Mouse (Mus musculus): ENCODE data around the gene Gm17018.

Gm17018 gene

GRCm38 (mm10) chr19:45549128-45549915 is 11.1 kb upstream of the Gm17018 start:
- no peak for DNase-seq (ENCODE audit: low read depth in 1 of 2, low spot score in 2 of 2)

GRCm38 (mm10) chr19:45549948-45550347 is 10.5 kb upstream of the Gm17018 start:
- DNase-seq (ENCODE audit: low read depth in 1 of 2, low spot score in 2 of 2) = no peak

- DNase-seq (ENCODE audit: low read depth in 1 of 2, low spot score in 2 of 2) = no peak
Measured at GRCm38 (mm10) chr19:45552187-45552586, 8.2 kb upstream of the Gm17018 start.

- DNase-seq (ENCODE audit: low read depth in 1 of 2, low spot score in 2 of 2) = no peak
Measured at GRCm38 (mm10) chr19:45554136-45554535, 6.3 kb upstream of the Gm17018 start.

GRCm38 (mm10) chr19:45565925-45566715 is 5.7 kb downstream of the Gm17018 start:
- DNase-seq (ENCODE audit: low read depth in 1 of 2, low spot score in 2 of 2) = no peak

- no peak for DNase-seq (ENCODE audit: low read depth in 1 of 2, low spot score in 2 of 2)
Measured at GRCm38 (mm10) chr19:45567367-45567766, 7.0 kb downstream of the Gm17018 start.

DNA sequence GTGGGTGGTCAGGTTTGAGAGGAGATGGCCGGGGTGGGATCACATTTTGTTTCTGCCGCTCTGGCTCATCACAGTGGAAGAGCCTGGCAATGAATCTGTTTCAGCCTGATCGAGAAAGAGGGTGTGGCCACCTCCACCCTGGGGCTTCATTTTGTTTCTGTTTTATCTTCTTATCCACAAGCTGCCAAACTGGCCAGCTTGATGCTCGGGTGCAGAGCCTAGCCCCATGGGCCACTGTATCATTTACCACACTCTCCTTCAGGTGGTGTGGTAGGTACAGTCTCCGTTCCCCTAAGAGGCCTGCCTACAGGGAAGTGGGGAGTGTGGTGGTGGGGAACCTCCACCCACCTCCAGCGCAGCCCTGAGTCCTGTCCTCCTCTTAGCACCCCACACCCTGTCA is 12.6 kb downstream of the Gm17018 start:
- DNase-seq (ENCODE audit: low read depth in 1 of 2, low spot score in 2 of 2) = no peak

DNA sequence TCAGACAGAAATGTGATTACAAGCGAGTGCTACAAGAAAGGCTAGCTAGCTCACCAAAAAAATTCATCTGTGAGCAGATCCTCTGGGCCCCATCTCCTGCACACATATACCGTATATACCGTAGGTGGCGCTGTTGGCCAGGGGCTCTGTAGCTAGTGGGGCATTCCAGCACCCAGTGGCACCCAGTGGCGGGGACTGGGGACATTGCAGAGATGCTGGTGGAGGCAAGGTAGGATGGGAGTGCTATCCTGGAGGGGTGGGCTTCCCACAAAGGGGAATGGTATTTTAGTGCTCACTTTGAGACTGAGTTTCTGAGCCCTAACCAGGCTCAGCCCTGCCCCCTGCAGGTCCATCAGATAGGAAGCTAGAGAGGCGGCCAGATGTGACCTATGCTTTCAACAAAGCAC is 13.4 kb downstream of the Gm17018 start:
- DNase-seq (ENCODE audit: low read depth in 1 of 2, low spot score in 2 of 2) = peak; percentile 42 to 66

DNA sequence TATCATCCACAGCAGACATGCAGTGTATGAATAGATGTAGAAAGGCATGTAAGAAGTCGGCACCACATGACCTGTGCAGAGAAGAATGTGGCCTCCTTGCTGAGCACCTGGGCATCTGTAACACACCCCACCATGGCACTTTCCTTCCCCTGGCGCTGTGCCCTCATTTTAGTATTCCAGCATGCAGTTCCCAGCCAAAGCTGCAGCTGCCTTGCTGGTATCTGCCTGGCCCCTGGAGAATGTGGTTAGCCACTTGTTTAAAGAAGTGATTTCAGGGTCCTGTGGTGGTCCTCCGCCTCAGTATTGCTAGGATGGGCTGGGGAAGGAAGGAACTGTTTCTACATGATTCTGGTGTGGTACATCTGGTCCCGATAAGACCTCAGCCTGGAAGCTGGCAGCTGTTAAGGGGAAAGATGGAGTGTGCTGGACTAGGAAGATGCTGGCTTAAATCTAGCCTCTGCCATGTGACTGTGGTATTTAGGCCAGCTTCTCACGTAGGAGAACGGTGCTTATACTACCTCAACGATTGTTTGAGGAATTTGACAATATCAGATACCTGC is 14.0 kb downstream of the Gm17018 start:
- no peak for DNase-seq (ENCODE audit: low read depth in 1 of 2, low spot score in 2 of 2)

- no peak for DNase-seq (ENCODE audit: low read depth in 1 of 2, low spot score in 2 of 2)
Measured at GRCm38 (mm10) chr19:45574941-45575631, 14.7 kb downstream of the Gm17018 start.

DNA sequence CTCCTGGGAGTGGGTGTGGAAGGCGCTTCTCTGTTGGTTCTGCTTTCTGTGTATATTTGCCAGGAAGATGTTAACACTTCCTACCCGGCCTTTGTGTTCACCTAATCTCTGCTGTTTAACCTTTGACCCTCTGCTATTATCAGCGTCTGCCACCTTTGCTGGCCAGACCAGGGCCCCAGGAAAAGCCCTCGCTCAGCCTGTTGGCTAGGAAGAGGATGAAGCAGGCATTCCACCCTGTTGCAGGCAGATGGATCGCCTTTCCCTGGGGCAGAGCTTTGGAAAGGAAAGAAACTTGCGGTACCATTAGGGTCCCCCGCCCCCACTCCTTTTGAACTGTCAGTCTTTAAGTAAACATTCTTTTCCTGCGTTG is 15.2 kb downstream of the Gm17018 start:
- DNase-seq (ENCODE audit: low read depth in 1 of 2, low spot score in 2 of 2) = no peak

DNA sequence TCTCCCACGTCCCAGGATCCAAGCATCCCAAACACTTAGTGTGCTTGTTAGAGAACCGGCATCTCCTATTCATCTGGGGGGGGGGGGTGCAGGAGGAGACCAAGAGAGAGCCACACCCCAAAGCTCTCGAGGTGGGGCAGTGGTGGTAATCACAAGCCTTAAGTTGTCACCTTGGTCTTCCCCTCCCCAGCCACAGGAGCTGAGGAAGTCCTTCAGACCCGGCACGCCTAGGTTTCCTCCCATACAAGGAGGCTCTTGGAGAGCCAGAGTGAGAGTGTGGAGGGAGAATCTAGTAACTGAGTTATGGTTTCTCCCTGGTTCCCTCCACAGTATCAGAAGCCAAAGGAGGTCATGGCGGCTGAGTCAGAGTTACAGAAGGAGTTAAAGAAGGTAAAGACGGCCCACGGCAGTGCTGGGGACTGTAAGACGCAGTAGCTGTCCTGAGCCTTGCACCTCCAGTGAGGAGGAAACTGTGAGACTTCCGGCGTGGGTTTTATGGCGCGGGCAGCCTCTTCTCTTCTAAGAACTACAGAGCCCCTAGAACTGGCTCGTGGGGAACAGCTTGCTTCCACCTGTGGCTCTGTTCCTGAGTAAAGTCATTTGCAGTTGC is 16.8 kb downstream of the Gm17018 start:
- no peak for DNase-seq (ENCODE audit: low read depth in 1 of 2, low spot score in 2 of 2)

DNA sequence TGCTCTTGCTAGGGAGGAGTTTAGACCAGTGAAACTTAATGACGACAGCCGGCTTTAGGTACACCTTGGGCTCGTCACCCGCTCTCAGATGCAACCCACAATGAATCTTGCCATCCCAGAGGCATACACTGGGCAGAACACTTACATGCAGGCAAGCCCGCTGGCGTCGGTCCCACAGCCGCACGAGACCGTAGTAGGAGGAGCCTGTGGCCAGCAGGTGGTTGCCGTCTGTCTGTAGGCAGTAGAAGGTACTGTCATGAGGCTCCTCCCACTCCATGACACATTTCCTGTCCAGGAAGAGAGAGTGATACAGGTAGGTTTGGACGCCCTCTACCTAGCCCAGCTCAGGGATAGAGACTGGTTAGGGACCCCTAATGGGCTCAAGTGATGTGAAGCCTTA is 18.6 kb downstream of the Gm17018 start:
- no peak for DNase-seq (ENCODE audit: low read depth in 1 of 2, low spot score in 2 of 2)

- no peak for DNase-seq (ENCODE audit: low read depth in 1 of 2, low spot score in 2 of 2)
Measured at GRCm38 (mm10) chr19:45579416-45579815, 19.0 kb downstream of the Gm17018 start.

GRCm38 (mm10) chr19:45580235-45580634 is 19.8 kb downstream of the Gm17018 start:
- DNase-seq (ENCODE audit: low read depth in 1 of 2, low spot score in 2 of 2) = no peak

- DNase-seq (ENCODE audit: low read depth in 1 of 2, low spot score in 2 of 2) = peak; percentile 57 to 78
Measured at GRCm38 (mm10) chr19:45581257-45581656, 20.8 kb downstream of the Gm17018 start.

- no peak for DNase-seq (ENCODE audit: low read depth in 1 of 2, low spot score in 2 of 2)
Measured at GRCm38 (mm10) chr19:45582161-45582560, 21.7 kb downstream of the Gm17018 start.

DNA sequence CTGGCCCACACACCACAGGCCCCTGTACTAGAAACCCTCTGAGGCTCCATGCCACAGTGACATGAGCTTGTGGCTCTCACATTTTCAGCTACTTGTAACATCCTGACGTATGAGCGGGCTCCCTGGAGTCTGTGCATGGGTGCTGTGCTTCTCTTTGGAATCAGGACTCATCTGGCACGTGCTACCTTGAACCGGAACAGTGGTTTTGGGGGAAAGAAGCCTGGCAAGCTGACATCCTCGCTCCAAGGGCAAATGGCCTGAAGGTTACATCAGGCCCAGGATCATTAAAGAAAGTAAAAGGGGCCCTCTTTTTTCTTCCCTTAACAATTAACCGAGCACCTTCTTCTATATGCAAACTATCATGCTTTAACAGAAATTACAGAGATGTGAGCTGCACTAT is 22.7 kb downstream of the Gm17018 start:
- no peak for DNase-seq (ENCODE audit: low read depth in 1 of 2, low spot score in 2 of 2)

DNA sequence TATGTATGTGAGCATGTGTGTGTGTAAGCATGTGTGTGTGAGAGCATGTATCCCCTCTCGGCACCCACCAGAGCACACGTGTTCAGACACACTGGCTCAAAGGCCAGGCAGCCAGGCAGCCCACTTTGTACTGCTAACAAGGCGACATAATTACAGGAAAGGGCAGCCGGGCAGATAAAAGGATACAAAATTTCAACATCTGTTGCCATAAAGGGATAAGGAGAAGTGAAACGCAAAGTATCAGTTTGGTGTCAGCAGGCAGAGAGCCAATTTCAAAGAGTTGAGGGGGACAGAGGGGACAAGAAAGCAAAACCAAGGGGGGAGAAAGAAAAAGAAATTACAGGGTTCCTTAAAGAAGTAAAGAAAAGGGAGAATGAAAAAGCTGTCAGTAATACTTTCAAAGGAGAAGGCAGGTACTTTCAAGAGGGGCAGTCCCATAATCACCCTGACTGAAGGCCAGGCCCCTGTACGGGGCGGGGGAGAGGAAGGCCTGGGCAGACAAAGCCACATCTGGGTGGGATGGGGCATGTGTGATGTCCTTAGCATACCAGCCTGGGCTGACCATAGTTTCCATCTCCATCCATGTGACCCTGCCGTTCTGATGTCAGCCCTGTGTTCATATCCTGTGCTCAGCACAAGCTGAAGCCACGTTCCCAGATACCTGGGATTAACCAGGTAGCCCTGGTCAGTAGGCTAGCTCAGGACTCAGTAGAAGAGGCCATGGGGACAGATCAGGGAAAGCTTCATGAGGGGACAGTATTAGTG is 24.6 kb downstream of the Gm17018 start:
- no peak for DNase-seq (ENCODE audit: low read depth in 1 of 2, low spot score in 2 of 2)

- DNase-seq (ENCODE audit: low read depth in 1 of 2, low spot score in 2 of 2) = no peak
Measured at GRCm38 (mm10) chr19:45586850-45587249, 26.4 kb downstream of the Gm17018 start.

All from monocyte, adult 2 months (primary cell).